ENCODE assay signal across 27 mouse cellular contexts in the genomic region with DNA sequence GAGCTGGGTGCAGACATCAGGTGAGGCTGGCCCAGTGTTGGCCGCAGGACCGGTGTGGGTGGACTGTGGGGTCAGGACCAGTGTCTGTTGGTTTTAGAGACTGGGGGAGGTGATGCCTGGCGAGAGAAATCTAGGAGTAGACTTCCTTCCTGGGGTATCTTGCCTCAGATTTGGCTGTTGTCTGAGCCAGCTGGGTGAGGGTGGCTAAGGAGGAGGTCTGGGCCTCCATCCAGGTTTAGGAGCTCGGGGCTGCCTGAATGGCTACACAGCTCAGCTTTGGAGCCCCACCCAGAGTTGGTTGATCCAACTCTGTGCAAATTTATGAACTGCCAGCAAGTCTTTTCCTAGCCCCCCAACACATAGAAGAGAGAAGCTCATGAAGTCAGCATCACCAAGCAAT. TPM values are rescaled to one million over a fixed set of nuclear protein-coding genes. Genes with fewer than 3 reads are reported as not detected.
DNase-seq lines count a peak whose midpoint lies in the region; ATAC-seq lines count a peak whose summit lies in the region.
"Had no signal": no experiment of that assay in that cellular context is flagged by ENCODE, and none has a peak within 500 bp of the region (broad histone marks: within the 10 kb centered on the region; RNA-seq: fewer than 3 reads in every experiment).

No protein-coding gene starts in this region.

- H3K36me3 ChIP-seq in lung, embryonic 15.5 days: no peaks in the 10 kb centered on the region
- H3K36me3 ChIP-seq: embryonic facial prominence, embryonic 13.5 days; heart, embryonic 13.5 days; hindbrain, embryonic 12.5 days had no signal

- no peak overlapping the region for H3K27ac ChIP-seq in lung, embryonic 15.5 days
- H3K27ac ChIP-seq: embryonic facial prominence, embryonic 13.5 days; gastrocnemius, adult 2 months; heart, embryonic 13.5 days; hindbrain, embryonic 12.5 days had no signal

- peaks cover 5% of the 10 kb centered on the region; the same call in 1 of the 2 replicates for H3K27me3 ChIP-seq in lung, embryonic 15.5 days

- H3K9me3 ChIP-seq in lung, embryonic 15.5 days: no peaks in the 10 kb centered on the region
- H3K9me3 ChIP-seq: embryonic facial prominence, embryonic 13.5 days; heart, embryonic 13.5 days; hindbrain, embryonic 12.5 days had no signal

- no peak overlapping the region for H3K4me3 ChIP-seq in lung, embryonic 15.5 days
- H3K4me3 ChIP-seq: embryonic facial prominence, embryonic 13.5 days; gastrocnemius, adult 2 months; heart, embryonic 13.5 days; hindbrain, embryonic 12.5 days had no signal

- intact Hi-C loops in heart, postnatal 36 days (cut with DNase I): no loop called here

- DNase-seq in frontal cortex, postnatal 36 days (ENCODE audit: low spot score in 2 of 2): peak; percentile 42 to 60
- DNase-seq in frontal cortex, postnatal 14 days (ENCODE audit: low spot score in 2 of 2): no peak
- no peak for DNase-seq in lung, postnatal 25 days (ENCODE audit: low spot score)
- DNase-seq in right cerebral cortex, postnatal 25 days: peak; percentile 45
- DNase-seq in right cerebral cortex, postnatal 4 days: no peak
- peak; percentile 40 for DNase-seq in telencephalon, adult 2 months (ENCODE audit: low read depth, low spot score)
- DNase-seq in heart, postnatal 36 days: no peak
- DNase-seq: adrenal gland, adult 8-10 months; adrenal gland, postnatal 36 days; cerebellum, adult 11 months; cerebellum, adult 9-10 months; cerebellum, postnatal 36 days; gastrocnemius, adult 2 months; gastrocnemius, postnatal 25 days; heart, postnatal 4 days had no signal

- 0 out of 2 replicates have a peak, but pooled peaks have one; percentile 26 for ATAC-seq in lung, embryonic 15.5 days (ENCODE audit: borderline replicate concordance, extremely low read depth, low FRiP score, low TSS enrichment)
- ATAC-seq: forebrain, embryonic 14.5 days; hindbrain, embryonic 16.5 days; inflammation-experienced regulatory T-cells, adult 6 months had no signal

- H3K4me2 ChIP-seq in lung, embryonic 15.5 days: no peak overlapping the region
- H3K4me2 ChIP-seq: embryonic facial prominence, embryonic 13.5 days; heart, embryonic 13.5 days; hindbrain, embryonic 12.5 days had no signal

- H3K9ac ChIP-seq in lung, embryonic 15.5 days: no peak overlapping the region
- H3K9ac ChIP-seq: embryonic facial prominence, embryonic 13.5 days; heart, embryonic 13.5 days; hindbrain, embryonic 12.5 days had no signal

- WGBS in lung, embryonic 15.5 days: 63% methylated on average over 4 of the region's 4 CpGs

- 0 out of 2 replicates have a peak, but pooled peaks cover 4% of the 10 kb centered on the region for H3K4me1 ChIP-seq in lung, embryonic 15.5 days
- H3K4me1 ChIP-seq: heart, embryonic 13.5 days had no signal

RNA-seq across cellular contexts. Expression of a gene that starts 19.0 kb away (rescaled TPM):
- 0.08 and 0.19 TPM in 2 replicates for polyA plus RNA-seq in lung, embryonic 15.5 days (2015; fragmentation: Nextera tagmentation; extraction: Ambion mirVana)
- total RNA-seq in heart, postnatal 36 days (2021): not detected
- total RNA-seq: gastrocnemius, adult 2 months; gastrocnemius, postnatal 25 days; heart, postnatal 4 days had no signal
- polyA plus RNA-seq: C2C12; heart, postnatal 0 days had no signal

RNA-seq across cellular contexts. Expression of a gene that starts 23.2 kb away (rescaled TPM):
- not detected in 2 replicates for polyA plus RNA-seq in lung, embryonic 15.5 days (2015; fragmentation: Nextera tagmentation; extraction: Ambion mirVana)
- total RNA-seq in heart, postnatal 36 days (2021): not detected
- total RNA-seq: adrenal gland, adult 8-10 months; adrenal gland, postnatal 36 days; gastrocnemius, adult 2 months; gastrocnemius, postnatal 25 days; granulocyte monocyte progenitor cell, adult 5-6 weeks; heart, postnatal 4 days; MEL had no signal
- polyA plus RNA-seq: brain, embryonic 14.5 days; C2C12; embryonic facial prominence, embryonic 13.5 days; forebrain, embryonic 14.5 days; heart, embryonic 13.5 days; heart, postnatal 0 days; hindbrain, embryonic 12.5 days; hindbrain, embryonic 16.5 days; inflammation-experienced regulatory T-cells, adult 6 months had no signal

RNA-seq across cellular contexts. Expression of a gene that starts 29.6 kb away (rescaled TPM):
- not detected in 2 replicates for polyA plus RNA-seq in lung, embryonic 15.5 days (2015; fragmentation: Nextera tagmentation; extraction: Ambion mirVana)
- not detected for total RNA-seq in heart, postnatal 36 days (2021)
- total RNA-seq: adrenal gland, adult 8-10 months; adrenal gland, postnatal 36 days; gastrocnemius, adult 2 months; gastrocnemius, postnatal 25 days; granulocyte monocyte progenitor cell, adult 5-6 weeks; heart, postnatal 4 days; MEL had no signal
- polyA plus RNA-seq: brain, embryonic 14.5 days; C2C12; embryonic facial prominence, embryonic 13.5 days; forebrain, embryonic 14.5 days; heart, embryonic 13.5 days; heart, postnatal 0 days; hindbrain, embryonic 12.5 days; hindbrain, embryonic 16.5 days; inflammation-experienced regulatory T-cells, adult 6 months had no signal

RNA-seq across cellular contexts. Expression of a gene that starts 39.0 kb away (rescaled TPM):
- polyA plus RNA-seq in lung, embryonic 15.5 days (2015; fragmentation: Nextera tagmentation; extraction: Ambion mirVana): not detected in 2 replicates
- not detected for total RNA-seq in heart, postnatal 36 days (2021)
- total RNA-seq: adrenal gland, adult 8-10 months; adrenal gland, postnatal 36 days; gastrocnemius, adult 2 months; gastrocnemius, postnatal 25 days; granulocyte monocyte progenitor cell, adult 5-6 weeks; heart, postnatal 4 days; MEL had no signal
- polyA plus RNA-seq: brain, embryonic 14.5 days; C2C12; embryonic facial prominence, embryonic 13.5 days; forebrain, embryonic 14.5 days; heart, embryonic 13.5 days; heart, postnatal 0 days; hindbrain, embryonic 12.5 days; hindbrain, embryonic 16.5 days; inflammation-experienced regulatory T-cells, adult 6 months had no signal

RNA-seq across cellular contexts. Expression of a gene that starts 43.9 kb away (rescaled TPM):
- not detected in 2 replicates for polyA plus RNA-seq in lung, embryonic 15.5 days (2015; fragmentation: Nextera tagmentation; extraction: Ambion mirVana)
- not detected for total RNA-seq in heart, postnatal 36 days (2021)
- total RNA-seq: adrenal gland, adult 8-10 months; adrenal gland, postnatal 36 days; gastrocnemius, adult 2 months; gastrocnemius, postnatal 25 days; granulocyte monocyte progenitor cell, adult 5-6 weeks; heart, postnatal 4 days; MEL had no signal
- polyA plus RNA-seq: brain, embryonic 14.5 days; C2C12; forebrain, embryonic 14.5 days; heart, embryonic 13.5 days; heart, postnatal 0 days; hindbrain, embryonic 12.5 days; hindbrain, embryonic 16.5 days; inflammation-experienced regulatory T-cells, adult 6 months had no signal

Comparison
In these comparisons a context has a peak if more than half of its experiments do, and no peak if none do; other contexts are left out.
1. DNase-seq: peak in frontal cortex, postnatal 36 days (2 of 2), right cerebral cortex, postnatal 25 days (single experiment) and telencephalon, adult 2 months (single experiment); none in frontal cortex, postnatal 14 days (0 of 2), lung, postnatal 25 days (single experiment), right cerebral cortex, postnatal 4 days (single experiment) and heart, postnatal 36 days (0 of 2).